Mouse (Mus musculus) megakaryocyte, embryonic 14.5 days (primary cell): ENCODE data around the gene Tcea3.

Experiments
- FLI1 ChIP-seq: IDR thresholded peaks from 2 replicates; pipeline ENCODE4 v1.6.1; 2012; ENCODE audit warnings: low read length, inconsistent platforms, mixed read lengths
- GATA1 ChIP-seq: IDR thresholded peaks from 3 replicates; pipeline ENCODE4 v1.6.1; 2012; ENCODE audit warnings: mixed read lengths, low read length, inconsistent platforms, borderline replicate concordance

GRCm38 (mm10) chr4:136206033-136206893 is 41.3 kb upstream of the Tcea3 start, which contains the start of gene Asap3:
- no peak for TF ChIP-seq FLI1
- no peak for TF ChIP-seq GATA1
